Mouse (Mus musculus): ENCODE data around the gene Akip1. TPM values are rescaled to one million over a fixed set of nuclear protein-coding genes. Genes with fewer than 3 reads are reported as not detected.

Gene Akip1
- polyA plus RNA-seq, 1 experiment from 2014 or later, result 15.5 TPM

DNA sequence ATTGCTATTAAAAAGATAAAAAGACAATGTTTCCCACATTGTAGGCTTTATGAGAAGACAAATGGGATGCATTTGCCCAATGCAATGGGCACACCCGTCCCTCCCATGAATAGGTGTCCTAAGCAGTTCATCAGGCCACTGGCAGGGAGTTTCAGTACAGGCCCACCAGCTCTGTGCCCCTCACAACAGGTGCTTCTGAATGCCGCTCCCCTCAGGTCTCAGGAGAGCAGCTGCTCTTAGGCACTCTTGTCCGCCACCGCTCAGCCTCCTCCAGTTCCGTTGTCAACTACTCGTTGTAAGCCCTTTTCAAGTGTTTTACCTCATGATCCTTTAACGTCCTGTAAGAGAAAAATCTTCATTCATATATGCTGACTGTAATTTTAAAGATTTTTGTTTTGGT lies 8.7 kb downstream of the Akip1 start:
- H3K36me3 ChIP-seq, result peaks cover 36% of the 10 kb centered on the region
- H3K4me3 ChIP-seq, result no peak overlapping the region
- H3K27me3 ChIP-seq, result no peaks in the 10 kb centered on the region
- WGBS, result 91% methylated on average over 7 of the region's 7 CpGs
- no peak overlapping the region for H3K9ac ChIP-seq
- H3K4me1 ChIP-seq (replicated peaks), result no peaks in the 10 kb centered on the region
- H3K9me3 ChIP-seq, result no peaks in the 10 kb centered on the region
- no peak overlapping the region for H3K27ac ChIP-seq
- no peak overlapping the region for H3K4me2 ChIP-seq
- ATAC-seq (ENCODE audit: low FRiP score), result no peak

- H3K9ac ChIP-seq, result no peak overlapping the region
- peaks cover 36% of the 10 kb centered on the region for H3K36me3 ChIP-seq
- no peak overlapping the region for H3K27ac ChIP-seq
- no peak for ATAC-seq (ENCODE audit: low FRiP score)
- no peak overlapping the region for H3K4me3 ChIP-seq
- H3K4me2 ChIP-seq, result no peak overlapping the region
- WGBS, result 90% methylated on average over 2 of the region's 2 CpGs
- no peaks in the 10 kb centered on the region for H3K27me3 ChIP-seq
- H3K9me3 ChIP-seq, result no peaks in the 10 kb centered on the region
- no peaks in the 10 kb centered on the region for H3K4me1 ChIP-seq (replicated peaks)
Observed at GRCm38 (mm10) chr7:109713434-109713982, 10.0 kb downstream of the Akip1 start.

DNA sequence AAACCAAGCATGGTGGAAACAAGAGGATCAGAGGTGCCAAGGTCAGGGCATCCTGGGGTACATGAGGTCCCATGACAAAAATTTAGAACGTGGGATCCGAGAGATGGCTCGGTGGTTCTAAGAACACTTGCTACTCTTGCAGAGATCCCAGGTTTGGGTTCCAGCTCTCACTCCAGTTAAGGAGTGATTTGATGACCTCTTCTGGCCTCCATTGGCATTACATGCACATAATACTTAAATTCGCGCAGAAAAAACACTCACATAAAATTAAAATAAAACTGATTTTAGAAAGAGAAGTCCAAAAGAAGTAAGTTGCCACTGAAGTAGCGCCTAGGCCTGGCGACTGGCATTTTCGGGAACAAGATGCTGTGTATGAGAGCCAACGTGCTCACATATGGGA lies 15.8 kb downstream of the Akip1 start:
- no peak for ATAC-seq (ENCODE audit: low FRiP score)
- Histone ChIP-seq H3K4me1 (replicated peaks) (no peaks in the 10 kb centered on the region), H3K4me3 (no peak overlapping the region), H3K9me3 (no peaks in the 10 kb centered on the region), H3K9ac (no peak overlapping the region), H3K27ac (no peak overlapping the region), H3K36me3 (no peaks in the 10 kb centered on the region), H3K27me3 (no peaks in the 10 kb centered on the region), H3K4me2 (no peak overlapping the region)
- WGBS, result 70% methylated on average over 9 of the region's 9 CpGs

- Histone ChIP-seq H3K4me2 (no peak overlapping the region), H3K27me3 (no peaks in the 10 kb centered on the region), H3K9me3 (no peaks in the 10 kb centered on the region), H3K4me3 (no peak overlapping the region), H3K27ac (no peak overlapping the region), H3K9ac (no peak overlapping the region), H3K4me1 (replicated peaks) (no peaks in the 10 kb centered on the region), H3K36me3 (no peaks in the 10 kb centered on the region)
- WGBS, result over 99% methylated on average over 2 of the region's 2 CpGs
- ATAC-seq (ENCODE audit: low FRiP score), result no peak
Observed at GRCm38 (mm10) chr7:109722618-109723017, 19.1 kb downstream of the Akip1 start.

- Histone ChIP-seq H3K9ac (no peak overlapping the region), H3K27me3 (no peaks in the 10 kb centered on the region), H3K4me2 (no peak overlapping the region), H3K9me3 (no peaks in the 10 kb centered on the region), H3K27ac (no peak overlapping the region), H3K4me1 (replicated peaks) (no peaks in the 10 kb centered on the region), H3K4me3 (no peak overlapping the region), H3K36me3 (no peaks in the 10 kb centered on the region)
- 94% methylated on average over 8 of the region's 8 CpGs for WGBS
- no peak for ATAC-seq (ENCODE audit: low FRiP score)
Observed at GRCm38 (mm10) chr7:109723114-109723513, 19.6 kb downstream of the Akip1 start.

DNA sequence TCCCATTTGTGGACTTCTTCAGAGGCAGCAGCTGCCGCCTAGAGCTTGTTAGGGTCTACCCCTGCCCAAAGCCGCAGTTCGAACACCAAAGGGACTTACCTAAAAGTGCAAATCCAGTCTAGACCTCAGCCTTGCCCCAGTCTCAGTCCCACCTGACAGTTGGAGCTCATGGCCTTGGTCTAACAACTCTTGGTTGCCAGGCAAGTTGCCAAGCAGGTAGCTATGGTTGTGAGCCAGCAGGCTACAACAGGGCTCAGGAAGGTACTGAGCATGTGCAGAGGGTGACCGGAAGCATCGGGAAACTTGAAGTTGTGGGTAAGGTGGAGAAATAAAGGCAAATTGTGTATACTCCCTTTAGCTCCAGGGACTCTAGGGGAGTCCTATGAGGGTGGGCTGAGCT lies 20.2 kb downstream of the Akip1 start, which contains the start of gene BC051019:
Gene BC051019 (minus strand): TSS at position 154 of the 400 bp plus-strand sequence.
- Histone ChIP-seq H3K4me1 (replicated peaks) (no peaks in the 10 kb centered on the region), H3K9me3 (no peaks in the 10 kb centered on the region), H3K27ac (no peak within 1 kb of the TSS), H3K4me3 (no peak within 1 kb of the TSS), H3K4me2 (no peak within 1 kb of the TSS), H3K36me3 (no peaks in the 10 kb centered on the region), H3K9ac (no peak within 1 kb of the TSS), H3K27me3 (no peaks in the 10 kb centered on the region)
- ATAC-seq (ENCODE audit: low FRiP score), result no peak
- 93% methylated on average over 5 of the region's 5 CpGs for WGBS

GRCm38 (mm10) chr7:109731626-109732025 lies 28.1 kb downstream of the Akip1 start, which contains the start of gene Ascl3:
TSS of gene Ascl3 (minus strand) at chr7:109731726.
- Histone ChIP-seq H3K4me1 (replicated peaks) (no peaks in the 10 kb centered on the region), H3K27ac (peak within 1 kb of the TSS; percentile 19; the same call in 1 of the 2 replicates), H3K4me2 (no peak within 1 kb of the TSS), H3K36me3 (peaks cover 26% of the 10 kb centered on the region), H3K27me3 (no peaks in the 10 kb centered on the region), H3K9me3 (no peaks in the 10 kb centered on the region), H3K9ac (no peak within 1 kb of the TSS), H3K4me3 (no peak within 1 kb of the TSS)
- 85% methylated on average over 5 of the region's 5 CpGs for WGBS
- ATAC-seq (ENCODE audit: low FRiP score), result no peak

GRCm38 (mm10) chr7:109734806-109735205 lies 31.3 kb downstream of the Akip1 start:
- H3K4me2 ChIP-seq, result no peak overlapping the region
- peaks cover 51% of the 10 kb centered on the region for H3K36me3 ChIP-seq
- no peaks in the 10 kb centered on the region for H3K9me3 ChIP-seq
- no peaks in the 10 kb centered on the region for H3K27me3 ChIP-seq
- H3K9ac ChIP-seq, result no peak overlapping the region
- no peak overlapping the region for H3K27ac ChIP-seq
- H3K4me3 ChIP-seq, result no peak overlapping the region
- H3K4me1 ChIP-seq (replicated peaks), result no peaks in the 10 kb centered on the region
- no peak for ATAC-seq (ENCODE audit: low FRiP score)
- 93% methylated on average over 4 of the region's 4 CpGs for WGBS

GRCm38 (mm10) chr7:109739822-109740370 lies 36.4 kb downstream of the Akip1 start:
- 92% methylated on average over 5 of the region's 5 CpGs for WGBS
- Histone ChIP-seq H3K9ac (no peak overlapping the region), H3K9me3 (no peaks in the 10 kb centered on the region), H3K4me1 (replicated peaks) (no peaks in the 10 kb centered on the region), H3K27me3 (no peaks in the 10 kb centered on the region), H3K4me2 (no peak overlapping the region), H3K27ac (no peak overlapping the region), H3K4me3 (no peak overlapping the region), H3K36me3 (peaks cover 89% of the 10 kb centered on the region)
- ATAC-seq (ENCODE audit: low FRiP score), result no peak

DNA sequence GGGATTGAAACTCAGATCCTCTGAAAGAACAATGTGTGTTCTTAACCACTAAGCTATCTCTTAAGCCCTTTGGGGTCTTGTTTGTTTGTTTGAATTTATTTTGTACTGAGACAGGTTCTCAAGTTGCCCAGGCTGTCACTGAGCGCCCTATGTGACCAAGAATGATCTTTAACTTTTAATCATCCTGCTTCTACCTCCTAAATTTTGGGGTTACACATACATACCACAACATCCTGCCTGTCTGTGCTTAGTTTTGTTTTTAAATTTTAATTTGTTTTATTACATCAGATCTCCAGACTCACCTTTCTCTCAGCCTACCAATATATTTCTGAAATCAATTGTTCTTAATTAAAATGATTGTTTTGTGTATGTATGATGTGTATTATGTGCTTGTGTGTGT lies 37.6 kb downstream of the Akip1 start:
- Histone ChIP-seq H3K9ac (no peak overlapping the region), H3K36me3 (peaks cover 90% of the 10 kb centered on the region), H3K27ac (no peak overlapping the region), H3K4me1 (replicated peaks) (no peaks in the 10 kb centered on the region), H3K4me2 (no peak overlapping the region), H3K27me3 (no peaks in the 10 kb centered on the region), H3K4me3 (no peak overlapping the region), H3K9me3 (no peaks in the 10 kb centered on the region)
- ATAC-seq (ENCODE audit: low FRiP score), result no peak
- WGBS, result 96% methylated on average over 1 of the region's 1 CpGs

- no peak overlapping the region for H3K4me3 ChIP-seq
- no peak overlapping the region for H3K9ac ChIP-seq
- peaks cover 90% of the 10 kb centered on the region for H3K36me3 ChIP-seq
- ATAC-seq (ENCODE audit: low FRiP score), result no peak
- no peaks in the 10 kb centered on the region for H3K27me3 ChIP-seq
- H3K9me3 ChIP-seq, result no peaks in the 10 kb centered on the region
- H3K27ac ChIP-seq, result no peak overlapping the region
- H3K4me2 ChIP-seq, result no peak overlapping the region
- H3K4me1 ChIP-seq (replicated peaks), result no peaks in the 10 kb centered on the region
- 91% methylated on average over 4 of the region's 4 CpGs for WGBS
Observed at GRCm38 (mm10) chr7:109741703-109742102, 38.2 kb downstream of the Akip1 start.

DNA sequence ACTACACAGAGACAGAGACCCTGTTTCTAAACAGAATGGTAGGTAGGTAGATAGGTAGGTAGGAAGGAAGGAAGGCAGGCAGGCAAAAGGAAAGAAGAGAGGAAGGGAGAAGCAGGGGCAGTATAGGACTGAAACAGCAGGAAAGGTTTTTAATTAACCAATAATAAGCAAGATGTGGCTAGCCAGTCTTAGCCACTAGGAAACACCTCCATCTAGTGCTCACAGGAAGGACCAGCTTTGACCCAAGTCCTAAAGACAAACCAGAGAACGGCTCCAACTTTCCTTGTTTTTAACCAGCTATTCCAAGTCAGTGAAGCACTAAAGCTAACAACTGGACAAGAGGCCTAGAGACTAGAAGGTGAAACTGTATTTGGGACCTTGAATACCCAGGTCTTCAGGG lies 44.3 kb downstream of the Akip1 start:
- H3K4me2 ChIP-seq, result no peak overlapping the region
- no peaks in the 10 kb centered on the region for H3K9me3 ChIP-seq
- peaks cover 55% of the 10 kb centered on the region for H3K36me3 ChIP-seq
- no peaks in the 10 kb centered on the region for H3K27me3 ChIP-seq
- H3K9ac ChIP-seq, result no peak overlapping the region
- no peak for ATAC-seq (ENCODE audit: low FRiP score)
- no peak overlapping the region for H3K27ac ChIP-seq
- 63% methylated on average over 1 of the region's 1 CpGs for WGBS
- H3K4me1 ChIP-seq (replicated peaks), result peaks cover 18% of the 10 kb centered on the region
- H3K4me3 ChIP-seq, result no peak overlapping the region

DNA sequence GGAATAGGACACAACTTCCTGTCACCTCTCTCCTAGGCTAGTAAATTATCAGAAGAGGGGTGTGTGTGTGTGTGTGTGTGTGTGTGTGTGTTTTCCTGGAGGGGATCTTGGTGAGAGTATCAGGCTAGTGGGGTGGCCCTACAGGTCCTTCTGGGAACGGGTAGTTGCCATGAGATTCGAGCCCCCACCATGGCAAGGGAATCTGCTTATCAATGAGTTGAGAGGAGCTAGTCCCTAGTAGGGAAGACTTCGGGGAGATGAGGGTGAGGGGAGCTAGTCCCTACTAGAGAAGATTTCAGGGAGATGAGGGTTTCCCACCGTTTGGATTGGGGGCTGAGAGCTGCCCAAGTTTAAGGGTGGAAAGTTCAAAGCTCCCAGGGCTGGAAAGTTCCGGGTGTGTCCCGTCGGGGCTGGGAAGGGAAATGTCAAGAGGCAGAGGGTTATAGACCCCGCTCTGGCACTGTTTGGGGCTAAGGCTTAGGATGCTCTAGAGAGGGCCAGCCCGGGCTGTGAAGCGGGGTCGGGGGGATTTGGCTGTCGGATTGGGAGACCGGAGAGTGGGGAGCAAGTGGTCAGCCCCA lies 48.0 kb downstream of the Akip1 start:
- Histone ChIP-seq H3K27ac (peak overlapping the region; percentile 93), H3K4me3 (peak overlapping the region; percentile 86), H3K36me3 (peaks cover 18% of the 10 kb centered on the region), H3K9me3 (no peaks in the 10 kb centered on the region), H3K9ac (peak overlapping the region; percentile 95), H3K27me3 (no peaks in the 10 kb centered on the region), H3K4me2 (peak overlapping the region; percentile 87), H3K4me1 (replicated peaks) (peaks cover 33% of the 10 kb centered on the region)
- 3% methylated on average over 13 of the region's 13 CpGs for WGBS
- ATAC-seq (ENCODE audit: low FRiP score), result peak; percentile 2; the same call in 1 of the 2 replicates

Data from hindbrain, embryonic 13.5 days (tissue).